Mouse (Mus musculus) cortical plate, adult 2 months (tissue): ENCODE measurements around the gene Trp53tg5.

ENCODE experiments used
- CTCF ChIP-seq: fragments of 200-500 bp; IDR thresholded peaks from 2 replicates; pipeline ENCODE4 v1.5.1; 2011; ENCODE audit warnings: mild to moderate bottlenecking, control low read depth, low read length; ENCODE audit not compliant: insufficient read depth; ENCODE audit errors: extremely low read depth
- POLR2A ChIP-seq: fragments of 200-500 bp; IDR thresholded peaks from 2 replicates; pipeline ENCODE4 v1.6.1; 2011; ENCODE audit warnings: mild to moderate bottlenecking, low read length, control low read depth; ENCODE audit not compliant: insufficient read depth; ENCODE audit errors: extremely low read depth

DNA sequence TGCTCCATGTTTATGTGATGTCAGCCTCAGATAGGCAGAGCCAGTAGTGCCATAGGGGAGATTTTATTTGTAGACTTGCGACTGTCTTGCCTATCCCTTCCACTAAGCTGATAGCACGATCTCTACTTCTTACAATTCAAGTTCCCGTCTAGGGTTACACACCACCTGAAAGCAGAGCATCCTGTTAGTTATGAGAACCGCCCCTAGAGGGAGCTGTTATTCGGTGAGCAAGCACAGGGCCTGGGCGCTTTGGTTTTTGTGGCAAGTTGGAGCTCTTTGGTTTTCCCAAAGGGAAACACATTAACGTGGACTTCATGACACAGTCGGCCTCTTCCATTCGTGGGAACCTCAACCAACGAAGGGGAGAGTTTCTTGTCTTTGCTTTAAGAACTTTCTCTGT, 3.3 kb downstream of the Trp53tg5 start:
- TF ChIP-seq POLR2A: no peak
- TF ChIP-seq CTCF: peak; percentile 57
